Mouse (Mus musculus) left cerebral cortex, postnatal 14 days (tissue): Measurements from ENCODE around the gene Paqr3. TPM values are rescaled to one million over a fixed set of nuclear protein-coding genes. Genes with fewer than 3 reads are reported as not detected.

Experiments
- DNase-seq, 2 experiments: peaks; one replicate each; pipeline ENCODE4 v3.0.0; 2021 to 2022; ENCODE audit warnings: low spot score in 2 of 2, mixed read lengths in 1 of 2
- intact Hi-C: fragments of 180-260 bp; cut with DNase I; formaldehyde crosslinking; loops from one replicate; pipeline ENCODE4 v1.15.1; 2025
- total RNA-seq, 2 experiments: library from RNA; stranded (reverse); gene quantifications; 2 replicates each; pipeline ENCODE4 v1.2.3; 2021

Gene Paqr3
- total RNA-seq, 2 experiments from 2014 or later = 27.2 to 29.3 TPM

- intact Hi-C loops = no loop called here
- no peak for DNase-seq
Measured at GRCm38 (mm10) chr5:97046680-97047079, 64.7 kb downstream of the Paqr3 start.

GRCm38 (mm10) chr5:97045260-97045659, 66.1 kb downstream of the Paqr3 start:
- DNase-seq = no peak
- intact Hi-C loops = no loop called here

Other genes starting within 250 kb of the Paqr3 start
- 10 to 100 TPM; 12.8 to 13.5 TPM for gene Bmp2k, start 113.9 kb downstream of the Paqr3 start, total RNA-seq